Mouse (Mus musculus) Patski (cell line): Measurements from ENCODE around the gene Asb7. TPM values are rescaled to one million over a fixed set of nuclear protein-coding genes. Genes with fewer than 3 reads are reported as not detected.
A peak's percentile ranks its signal among the peaks of the same experiment; 100 is the strongest.

Source experiments
- ATAC-seq: fragments of 100-300 bp; one replicate; pipeline ENCODE4 v1.8.0; 2021
- CTCF ChIA-PET: fragments of 350-600 bp; sonication (Branson Sonifier 250); formaldehyde crosslinking; loops from one replicate; lab custom pipeline; 2022; ENCODE audit warnings: inconsistent platforms; lab: Charles Lee
- POLR2A ChIA-PET: fragments of 350-600 bp; sonication (Branson Sonifier 250); formaldehyde crosslinking; loops from one replicate; lab custom pipeline; 2022; ENCODE audit warnings: antibody characterized with exemption, inconsistent platforms; lab: Charles Lee
- DNase-seq: peaks from one replicate; pipeline ENCODE4 v3.0.0-alpha.2; 2011; ENCODE audit warnings: low read depth, low spot score
- H3K27me3 ChIP-seq: fragments of 371-371 bp; one replicate; pipeline ENCODE4 v1.5.1; 2021
- CTCF ChIP-seq: fragments of 100-300 bp; IDR thresholded peaks from one replicate; pipeline ENCODE4 v1.5.1; 2021
- in situ Hi-C: fragments of 300-500 bp; cut with MboI; formaldehyde crosslinking; loops from 3 replicates; pipeline ENCODE4 v1.11.1; 2018; ENCODE audit warnings: low pct_unique_long_range_greater_than_20kb, mixed read lengths
- polyA plus RNA-seq: library from polyadenylated mRNA; unstranded; gene quantifications from one replicate; pipeline ENCODE4 v1.2.3, GENCODE M21; 2021

The Asb7 gene
- 10.9 TPM for polyA plus RNA-seq

GRCm38 (mm10) chr7:66689294-66689619, at the start of gene Asb7:
Asb7 (minus strand) TSS chr7:66689596.
- DNase-seq (no peak), ATAC-seq (peak; percentile 69)
- ChIA-PET CTCF (interaction anchor here (1.2 kb wide), 1 partner anchor 116 kb away, joined by 3 read pairs; no protein-coding TSS in a partner anchor), POLR2A (interaction anchor here (0.7 kb wide), 1 partner anchor 324 kb away, joined by 5 read pairs; no protein-coding TSS in a partner anchor)
- in situ Hi-C loops, result no loop called here
- H3K27me3 ChIP-seq, result no peaks in the 10 kb centered on the region
- TF ChIP-seq CTCF, result no peak

DNA sequence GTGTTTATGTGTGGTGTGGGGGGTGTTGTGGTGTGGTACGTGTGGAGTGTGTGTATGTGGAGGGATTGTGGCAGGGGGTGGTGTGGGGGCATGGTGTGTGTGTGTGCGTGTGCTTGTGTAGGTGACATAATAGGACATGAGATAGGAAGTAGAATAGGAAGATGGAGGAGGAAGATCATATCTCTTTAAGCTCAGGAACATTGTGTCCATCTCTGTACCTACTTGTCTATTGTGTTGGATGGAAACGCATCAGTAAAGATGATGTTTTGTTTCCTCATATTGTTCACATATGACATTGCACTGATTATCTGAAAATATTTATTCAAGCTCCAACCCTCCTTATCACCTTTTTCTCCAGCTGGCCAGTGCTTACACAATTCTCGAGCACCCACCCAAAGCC, 48.0 kb upstream of the Asb7 start:
- ChIA-PET CTCF (interaction anchor here (1.3 kb wide), 1 partner anchor 10 kb away, joined by 4 read pairs; no protein-coding TSS in a partner anchor), POLR2A (no interaction called here)
- DNase-seq (no peak), ATAC-seq (no peak)
- TF ChIP-seq CTCF, result no peak
- no peaks in the 10 kb centered on the region for H3K27me3 ChIP-seq
- in situ Hi-C loops, result no loop called here

GRCm38 (mm10) chr7:66734993-66735392, 45.6 kb upstream of the Asb7 start:
- in situ Hi-C loops, result no loop called here
- ATAC-seq (no peak), DNase-seq (no peak)
- POLR2A ChIA-PET, result interaction anchor here (0.6 kb wide), 1 partner anchor 20 kb away, joined by 3 read pairs; no protein-coding TSS in a partner anchor
- TF ChIP-seq CTCF, result no peak
- no peaks in the 10 kb centered on the region for H3K27me3 ChIP-seq
- CTCF ChIA-PET, result no interaction called here

DNA sequence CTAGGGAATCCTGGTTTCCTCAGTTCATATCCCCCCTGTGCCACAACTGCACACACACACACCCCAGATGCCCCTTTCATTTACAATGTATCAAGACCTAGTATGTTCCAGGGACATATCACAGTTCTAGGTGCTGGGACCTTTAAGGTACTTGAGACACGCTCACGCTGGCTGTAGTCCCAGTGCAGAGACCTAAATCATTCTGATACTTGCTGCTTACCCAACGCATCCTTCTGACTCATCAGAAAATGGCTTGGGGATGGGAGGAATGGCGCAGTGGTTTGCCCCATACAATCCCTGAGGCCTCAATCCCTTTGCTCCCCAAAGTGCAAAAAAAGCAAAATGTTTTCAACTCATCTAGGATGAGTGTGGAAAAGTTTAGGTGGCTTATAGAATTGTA, 45.1 kb upstream of the Asb7 start:
- TF ChIP-seq CTCF, result no peak
- no peak for ATAC-seq
- DNase-seq, result no peak
- no peaks in the 10 kb centered on the region for H3K27me3 ChIP-seq
- POLR2A ChIA-PET, result interaction anchor here (0.6 kb wide), 1 partner anchor 19 kb away, joined by 3 read pairs; no protein-coding TSS in a partner anchor
- CTCF ChIA-PET, result no interaction called here
- in situ Hi-C loops, result no loop called here

GRCm38 (mm10) chr7:66733882-66734281, 44.5 kb upstream of the Asb7 start:
- DNase-seq, result no peak
- in situ Hi-C loops, result no loop called here
- ATAC-seq, result no peak
- POLR2A ChIA-PET, result interaction anchor here (1.7 kb wide), 1 partner anchor 10 kb away, joined by 3 read pairs; no protein-coding TSS in a partner anchor
- H3K27me3 ChIP-seq, result no peaks in the 10 kb centered on the region
- no peak for TF ChIP-seq CTCF
- CTCF ChIA-PET, result no interaction called here

GRCm38 (mm10) chr7:66733431-66733830, 44.0 kb upstream of the Asb7 start:
- ChIA-PET CTCF (no interaction called here), POLR2A (interaction anchor here (1.7 kb wide), 1 partner anchor 11 kb away, joined by 3 read pairs; no protein-coding TSS in a partner anchor)
- TF ChIP-seq CTCF, result no peak
- ATAC-seq (no peak), DNase-seq (no peak)
- no peaks in the 10 kb centered on the region for H3K27me3 ChIP-seq
- in situ Hi-C loops, result no loop called here

- DNase-seq (no peak), ATAC-seq (no peak)
- TF ChIP-seq CTCF, result no peak
- CTCF ChIA-PET, result no interaction called here
- POLR2A ChIA-PET, result no interaction called here
- in situ Hi-C loops, result no loop called here
- H3K27me3 ChIP-seq, result no peaks in the 10 kb centered on the region
These were observed 39.8 kb upstream of the Asb7 start for GRCm38 (mm10) chr7:66729232-66729631.

GRCm38 (mm10) chr7:66728072-66728471, 38.7 kb upstream of the Asb7 start:
- no peaks in the 10 kb centered on the region for H3K27me3 ChIP-seq
- ChIA-PET CTCF (interaction anchor here (0.8 to 1.8 kb wide), 5 partner anchors 10 to 402 kb away, joined by 3 to 6 read pairs (median 3); no protein-coding TSS in a partner anchor), POLR2A (interaction anchor here (0.6 kb wide), 2 partner anchors 37 to 155 kb away, joined by 3 to 4 read pairs; no protein-coding TSS in a partner anchor)
- in situ Hi-C loops, result no loop called here
- TF ChIP-seq CTCF, result no peak
- ATAC-seq (no peak), DNase-seq (no peak)

DNA sequence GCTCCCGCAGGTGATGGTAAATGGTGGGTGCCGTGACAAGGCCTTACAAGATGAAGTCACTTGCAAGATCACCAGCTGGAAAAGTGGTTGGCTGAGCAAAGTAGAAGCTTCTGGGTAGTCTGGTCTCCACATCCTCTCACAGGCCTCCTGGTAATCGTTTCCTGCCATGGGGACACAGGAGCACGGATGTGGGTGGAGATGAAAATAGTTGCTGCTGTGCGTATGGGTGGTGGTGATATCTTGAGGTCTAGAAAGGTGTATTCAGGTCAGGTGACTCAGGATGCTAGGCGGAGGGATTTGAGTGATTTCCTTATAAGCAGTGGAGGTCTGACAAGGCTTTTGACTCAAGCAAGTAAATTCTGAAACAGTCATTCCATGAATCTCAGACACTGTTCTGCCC, 35.6 kb upstream of the Asb7 start:
- no peak for TF ChIP-seq CTCF
- ATAC-seq (no peak), DNase-seq (no peak)
- ChIA-PET CTCF (interaction anchor here (2.4 kb wide), 1 partner anchor 13 kb away, joined by 6 read pairs; no protein-coding TSS in a partner anchor), POLR2A (no interaction called here)
- no peaks in the 10 kb centered on the region for H3K27me3 ChIP-seq
- in situ Hi-C loops, result no loop called here

GRCm38 (mm10) chr7:66724514-66724913, 35.1 kb upstream of the Asb7 start:
- H3K27me3 ChIP-seq, result no peaks in the 10 kb centered on the region
- ATAC-seq (peak; percentile 61), DNase-seq (no peak)
- POLR2A ChIA-PET, result no interaction called here
- in situ Hi-C loops, result no loop called here
- CTCF ChIA-PET, result interaction anchor here (2.4 kb wide), 1 partner anchor 12 kb away, joined by 6 read pairs; no protein-coding TSS in a partner anchor
- TF ChIP-seq CTCF, result no peak

- in situ Hi-C loops, result loop anchor here (5.0 to 10.0 kb wide), 3 partner anchors 126 to 924 kb away; partner anchors contain the start of gene Adamts17
- TF ChIP-seq CTCF, result peak; percentile 46
- ChIA-PET POLR2A (interaction anchor here (1.0 kb wide), 1 partner anchor 127 kb away, joined by 4 read pairs; no protein-coding TSS in a partner anchor), CTCF (interaction anchor here (0.7 to 2.6 kb wide), 12 partner anchors 9 to 490 kb away, joined by 3 to 9 read pairs (median 6); partner anchors contain the start of gene Adamts17)
- ATAC-seq, result no peak
- no peak for DNase-seq
- no peaks in the 10 kb centered on the region for H3K27me3 ChIP-seq
These were observed 21.8 kb upstream of the Asb7 start for GRCm38 (mm10) chr7:66711166-66711565.
